In the genomic region with DNA sequence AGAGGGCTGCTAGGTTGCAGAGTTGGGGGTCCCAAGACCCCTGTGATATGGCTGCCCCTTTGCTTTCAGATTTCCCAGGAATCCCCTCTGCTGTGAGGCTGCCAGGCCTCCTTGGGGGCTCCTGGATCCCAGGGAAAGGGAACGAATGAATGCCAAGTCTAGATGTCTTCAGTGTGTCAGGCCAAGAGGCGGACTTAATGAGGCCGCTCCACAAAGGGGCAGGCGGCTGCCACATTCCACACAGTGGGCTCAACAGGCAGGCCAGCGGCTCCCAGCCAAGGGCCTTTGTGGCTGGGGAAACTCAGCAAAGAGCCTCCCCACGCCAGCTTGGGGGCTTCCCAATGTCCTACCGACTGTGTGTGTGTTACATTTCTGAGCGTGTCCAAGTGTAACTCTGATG, we compare ENCODE assay signal across 17 mouse cellular contexts.
DNase-seq lines count a peak whose midpoint lies in the region; ATAC-seq and TF ChIP-seq lines count a peak whose summit lies in the region.
"Had no signal": no experiment of that assay in that cellular context is flagged by ENCODE, and none has a peak within 500 bp of the region (broad histone marks: within the 10 kb centered on the region; RNA-seq: fewer than 3 reads in every experiment).

No protein-coding gene starts in this region.

- peak; percentile 65; the same call in 1 of the 2 replicates for ATAC-seq in forebrain, postnatal 0 days
- peak; percentile 64 for ATAC-seq in midbrain, embryonic 11.5 days (ENCODE audit: low FRiP score)
- ATAC-seq: intestine, postnatal 0 days had no signal

- no peak overlapping the region for H3K9ac ChIP-seq in forebrain, postnatal 0 days
- H3K9ac ChIP-seq in midbrain, embryonic 11.5 days (ENCODE audit: low read length): no peak overlapping the region
- H3K9ac ChIP-seq: embryonic facial prominence, embryonic 12.5 days; lung, embryonic 15.5 days had no signal

- WGBS in forebrain, postnatal 0 days: 18% methylated on average over 8 of the region's 8 CpGs
- 31% methylated on average over 8 of the region's 8 CpGs for WGBS in midbrain, embryonic 11.5 days
- 33% methylated on average over 8 of the region's 8 CpGs for WGBS in cerebellum, adult 2 months

- no peaks in the 10 kb centered on the region for H3K9me3 ChIP-seq in forebrain, postnatal 0 days (ENCODE audit: low read length)
- H3K9me3 ChIP-seq in midbrain, embryonic 11.5 days (ENCODE audit: control insufficient read depth, low read length): no peaks in the 10 kb centered on the region
- H3K9me3 ChIP-seq: embryonic facial prominence, embryonic 12.5 days; G1E; lung, embryonic 15.5 days had no signal

- H3K27me3 ChIP-seq in forebrain, postnatal 0 days (ENCODE audit: insufficient read depth, low read length): no peaks in the 10 kb centered on the region
- no peaks in the 10 kb centered on the region for H3K27me3 ChIP-seq in midbrain, embryonic 11.5 days (ENCODE audit: control insufficient read depth, insufficient read depth, low read length)
- H3K27me3 ChIP-seq in cerebellum, adult 2 months (ENCODE audit: control insufficient read depth, insufficient read depth, low read length): no peaks in the 10 kb centered on the region; the same call in 1 of the 2 replicates
- H3K27me3 ChIP-seq: embryonic facial prominence, embryonic 12.5 days; lung, embryonic 15.5 days had no signal

- no peak overlapping the region for H3K27ac ChIP-seq in forebrain, postnatal 0 days (ENCODE audit: low read depth, low read length)
- H3K27ac ChIP-seq in midbrain, embryonic 11.5 days (ENCODE audit: low read depth, low read length): no peak overlapping the region
- no peak overlapping the region for H3K27ac ChIP-seq in cerebellum, adult 2 months (ENCODE audit: insufficient read depth, low read length)
- H3K27ac ChIP-seq: embryonic facial prominence, embryonic 12.5 days; lung, embryonic 15.5 days had no signal

- no peak for TF ChIP-seq POLR2A in cerebellum, adult 2 months (IDR thresholded peaks at IDR 0.05; ENCODE audit: borderline replicate concordance, insufficient read depth, low read length)

- H3K4me1 ChIP-seq in forebrain, postnatal 0 days (ENCODE audit: insufficient read depth): no peaks in the 10 kb centered on the region; the same call in 1 of the 2 replicates
- H3K4me1 ChIP-seq in midbrain, embryonic 11.5 days (ENCODE audit: control insufficient read depth, insufficient read depth, low read length): peaks cover 12% of the 10 kb centered on the region
- no peaks in the 10 kb centered on the region for H3K4me1 ChIP-seq in cerebellum, adult 2 months (ENCODE audit: control insufficient read depth, insufficient read depth, low read length)

- peak; percentile 24 for DNase-seq in lung, postnatal 10 days
- no peak for DNase-seq in lung, postnatal 36 days
- DNase-seq in forebrain, postnatal 0 days: peak; percentile 64
- no peak for DNase-seq in midbrain, embryonic 11.5 days (ENCODE audit: low spot score, missing footprints)
- peak; percentile 58 for DNase-seq in retina, embryonic 14.5 days (ENCODE audit: low spot score)
- no peak for DNase-seq in heart, adult 18-20 months
- DNase-seq in cerebellum, adult 2 months: no peak
- DNase-seq in layer of hippocampus, postnatal 25 days (ENCODE audit: extremely low spot score in 1 of 2, low spot score in 1 of 2): no peak
- DNase-seq: cerebellum, adult 9-10 months; gastrocnemius, postnatal 25 days; kidney, postnatal 4 days; liver; thymus, adult 2 months had no signal

- no peak for TF ChIP-seq CTCF in forebrain, postnatal 0 days (IDR thresholded peaks at IDR 0.05; ENCODE audit: low read depth)
- no peak for TF ChIP-seq CTCF in cerebellum, adult 2 months (IDR thresholded peaks at IDR 0.05; ENCODE audit: borderline replicate concordance, insufficient read depth, low read depth, low read length)

- no peak overlapping the region for H3K4me2 ChIP-seq in forebrain, postnatal 0 days (ENCODE audit: low read depth)
- no peak overlapping the region for H3K4me2 ChIP-seq in midbrain, embryonic 11.5 days
- H3K4me2 ChIP-seq: embryonic facial prominence, embryonic 12.5 days; lung, embryonic 15.5 days had no signal

- no peak overlapping the region for H3K4me3 ChIP-seq in forebrain, postnatal 0 days (ENCODE audit: low read depth, low read length)
- H3K4me3 ChIP-seq in midbrain, embryonic 11.5 days (ENCODE audit: low read depth, low read length): no peak overlapping the region
- H3K4me3 ChIP-seq in cerebellum, adult 2 months (replicated peaks; ENCODE audit: insufficient read depth, low read depth, low read length): no peak overlapping the region
- H3K4me3 ChIP-seq: embryonic facial prominence, embryonic 12.5 days; lung, embryonic 15.5 days had no signal

- H3K36me3 ChIP-seq in forebrain, postnatal 0 days (ENCODE audit: insufficient read depth): no peaks in the 10 kb centered on the region
- no peaks in the 10 kb centered on the region for H3K36me3 ChIP-seq in midbrain, embryonic 11.5 days (ENCODE audit: control insufficient read depth, insufficient read depth, low read length)
- H3K36me3 ChIP-seq: G1E had no signal

Comparison
In these comparisons a context has a peak if more than half of its experiments do, and no peak if none do; other contexts are left out.
1. DNase-seq: peak in lung, postnatal 10 days (single experiment), forebrain, postnatal 0 days (single experiment) and retina, embryonic 14.5 days (single experiment); none in lung, postnatal 36 days (single experiment), midbrain, embryonic 11.5 days (single experiment), heart, adult 18-20 months (0 of 2), cerebellum, adult 2 months (0 of 2) and layer of hippocampus, postnatal 25 days (0 of 2).